Mouse (Mus musculus): Measurements from ENCODE around the gene Grik3.

GRCm38 (mm10) chr4:125727030-125727429 is 236.5 kb downstream of the Grik3 start:
- no peak for TF ChIP-seq EP300 (IDR thresholded peaks at IDR 0.05; ENCODE audit: low read depth)
- TF ChIP-seq CTCF (IDR thresholded peaks at IDR 0.05; ENCODE audit: low read depth): no peak
